Mouse (Mus musculus): ENCODE measurements at regions not wholly inside any gene's neighbourhood (a gene's known extent, or its start where the extent isn't known, plus 50 kb on each side); places are given as distances from the start of the nearest gene placed in this dataset.
"Not testable (repeated sequence)": the region's sequence is repeated elsewhere in the genome, so short reads cannot be mapped to it uniquely, and the experiment has no call there.

DNA sequence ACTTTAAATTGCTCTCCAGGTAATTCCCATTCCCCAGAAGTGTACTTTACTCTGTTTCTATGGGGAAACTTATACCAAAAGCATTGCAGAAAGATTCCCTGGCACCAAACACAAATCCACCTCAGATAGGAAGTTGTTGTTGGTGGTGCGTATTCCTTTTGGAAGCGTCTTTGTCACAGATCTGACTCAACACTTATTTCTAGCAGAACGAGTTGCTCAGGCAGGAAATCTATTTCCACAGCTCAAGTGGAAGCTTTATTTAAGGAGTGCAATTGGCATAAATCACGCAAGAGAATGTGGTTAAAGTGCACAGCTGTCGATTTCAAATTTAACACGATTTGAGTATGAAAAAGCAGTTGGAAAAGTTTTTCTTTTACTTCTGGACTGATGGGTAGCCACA, 436.9 kb upstream of the Ghitm start:
- DNase-seq (ENCODE audit: low spot score in 2 of 2) = no peak

- DNase-seq (ENCODE audit: low spot score in 2 of 2) = no peak
These were observed 423.2 kb upstream of the Ghitm start for GRCm38 (mm10) chr14:37558258-37558657.

GRCm38 (mm10) chr14:37523616-37524015, 388.5 kb upstream of the Ghitm start:
- DNase-seq (ENCODE audit: low spot score in 2 of 2) = no peak

DNA sequence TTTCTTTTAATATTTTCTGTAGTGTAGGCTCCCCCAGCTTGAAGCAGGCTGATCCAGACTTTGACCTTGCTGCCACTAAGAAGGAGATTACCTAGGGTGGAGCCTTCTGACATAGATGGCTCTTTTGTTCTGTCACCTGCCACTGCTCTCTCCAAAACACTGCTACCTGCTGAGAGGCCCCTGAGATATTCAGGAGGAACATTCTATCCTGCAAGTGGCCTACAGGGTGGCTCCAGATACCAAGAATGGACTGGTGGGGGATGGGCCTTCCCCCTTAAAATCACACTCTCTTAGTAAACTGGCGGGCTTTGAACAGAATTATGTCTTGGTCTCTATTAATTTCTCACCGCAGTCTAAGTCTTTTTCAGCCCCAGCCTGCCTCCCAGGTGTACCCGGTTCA, 385.6 kb upstream of the Ghitm start:
- DNase-seq (ENCODE audit: low spot score in 2 of 2) = not testable (repeated sequence)

GRCm38 (mm10) chr14:37505314-37505713, 370.2 kb upstream of the Ghitm start:
- no peak for DNase-seq (ENCODE audit: low spot score in 2 of 2)

GRCm38 (mm10) chr14:37490711-37491110, 355.6 kb upstream of the Ghitm start:
- no peak for DNase-seq (ENCODE audit: low spot score in 2 of 2)

GRCm38 (mm10) chr14:37485292-37485691, 350.2 kb upstream of the Ghitm start:
- no peak for DNase-seq (ENCODE audit: low spot score in 2 of 2)

DNA sequence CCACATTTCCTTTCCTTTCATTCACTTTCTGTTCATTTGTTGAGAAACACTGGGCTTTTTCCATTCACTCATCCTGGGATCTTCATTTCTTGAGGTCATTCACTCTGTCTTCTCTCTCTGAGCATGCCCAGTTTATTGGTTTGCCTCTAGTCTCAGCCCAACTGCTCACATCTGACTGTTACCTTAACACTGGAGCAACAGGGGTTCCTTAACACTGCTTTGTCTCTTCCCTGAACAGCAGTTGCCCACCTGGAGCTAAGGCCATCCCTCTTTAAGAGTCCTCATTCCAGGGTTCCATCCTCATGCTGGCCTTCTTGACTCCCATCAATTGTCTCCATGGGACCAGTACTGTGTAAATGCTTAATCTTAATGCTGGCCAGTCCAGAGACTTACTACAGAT, 342.5 kb upstream of the Ghitm start:
- DNase-seq (ENCODE audit: low spot score in 2 of 2) = no peak

- DNase-seq (ENCODE audit: low spot score in 2 of 2) = no peak
These were observed 333.6 kb upstream of the Ghitm start for GRCm38 (mm10) chr14:37468711-37469110.

GRCm38 (mm10) chr14:37440874-37441273, 305.8 kb upstream of the Ghitm start:
- DNase-seq (ENCODE audit: low spot score in 2 of 2) = peak in 1 of 2 experiments; percentile 48

DNA sequence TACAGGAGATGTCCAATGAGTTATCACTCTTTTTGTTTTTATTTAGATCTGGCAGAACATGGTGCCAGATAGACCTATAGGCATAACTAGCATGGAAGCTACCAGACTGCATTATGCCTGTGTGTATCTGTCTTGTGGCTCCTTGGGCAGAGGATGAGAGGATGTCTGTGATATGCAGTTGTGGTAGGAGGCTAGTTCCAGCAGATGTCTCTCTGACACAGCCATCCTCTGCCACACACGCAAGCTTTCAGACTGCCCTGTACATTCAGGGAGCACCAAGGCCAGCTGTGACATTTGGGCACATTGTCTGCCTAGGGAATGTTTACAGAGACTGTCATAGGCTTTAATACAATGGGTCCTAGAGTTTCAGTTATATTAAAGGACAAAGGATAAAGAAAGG, 295.6 kb upstream of the Ghitm start:
- DNase-seq (ENCODE audit: low spot score in 2 of 2) = no peak

DNA sequence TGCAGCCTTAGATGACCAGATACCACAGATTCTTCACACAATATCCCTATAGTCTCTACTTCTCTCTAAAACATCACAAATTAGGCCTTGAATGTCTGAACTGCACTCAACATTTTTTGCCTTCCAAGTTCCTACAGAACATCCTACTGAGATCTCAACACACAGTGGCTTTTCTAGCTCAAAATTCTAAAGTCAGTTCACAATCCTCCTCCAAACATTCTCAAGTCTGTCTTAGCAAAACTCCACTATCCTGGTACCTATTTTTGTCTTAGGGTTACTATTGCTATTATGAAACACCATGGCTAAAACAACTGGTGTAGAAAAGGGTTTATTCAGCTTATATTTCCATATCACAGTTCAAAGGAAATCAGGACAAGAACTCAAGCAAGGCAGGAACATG, 290.4 kb upstream of the Ghitm start:
- no peak for DNase-seq (ENCODE audit: low spot score in 2 of 2)

- DNase-seq (ENCODE audit: low spot score in 2 of 2) = no peak
These were observed 286.5 kb upstream of the Ghitm start for GRCm38 (mm10) chr14:37421566-37421965.

- DNase-seq (ENCODE audit: low spot score in 2 of 2) = not testable (repeated sequence)
These were observed 277.5 kb upstream of the Ghitm start for GRCm38 (mm10) chr14:37412583-37412982.

DNA sequence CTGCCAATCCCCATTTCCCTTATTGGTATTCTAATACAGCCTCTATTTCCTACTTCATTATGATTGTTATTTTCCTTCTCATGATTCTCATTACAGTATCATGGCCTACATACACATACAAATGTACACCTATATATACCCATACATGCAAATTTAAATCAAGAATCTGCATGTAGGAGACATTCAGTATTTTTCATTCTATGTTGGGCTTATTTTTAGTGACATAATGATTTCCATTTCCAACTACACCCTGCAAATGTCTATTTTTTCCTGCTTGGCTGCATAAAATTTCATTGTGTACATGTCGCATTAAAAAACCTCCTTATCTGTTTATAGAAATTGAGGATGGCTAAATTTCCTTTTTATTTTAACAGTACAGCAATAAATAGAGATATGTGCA, 236.9 kb upstream of the Ghitm start:
- no peak for DNase-seq (ENCODE audit: low spot score in 2 of 2)

GRCm38 (mm10) chr14:37361896-37362295, 226.8 kb upstream of the Ghitm start:
- DNase-seq (ENCODE audit: low spot score in 2 of 2) = no peak

DNA sequence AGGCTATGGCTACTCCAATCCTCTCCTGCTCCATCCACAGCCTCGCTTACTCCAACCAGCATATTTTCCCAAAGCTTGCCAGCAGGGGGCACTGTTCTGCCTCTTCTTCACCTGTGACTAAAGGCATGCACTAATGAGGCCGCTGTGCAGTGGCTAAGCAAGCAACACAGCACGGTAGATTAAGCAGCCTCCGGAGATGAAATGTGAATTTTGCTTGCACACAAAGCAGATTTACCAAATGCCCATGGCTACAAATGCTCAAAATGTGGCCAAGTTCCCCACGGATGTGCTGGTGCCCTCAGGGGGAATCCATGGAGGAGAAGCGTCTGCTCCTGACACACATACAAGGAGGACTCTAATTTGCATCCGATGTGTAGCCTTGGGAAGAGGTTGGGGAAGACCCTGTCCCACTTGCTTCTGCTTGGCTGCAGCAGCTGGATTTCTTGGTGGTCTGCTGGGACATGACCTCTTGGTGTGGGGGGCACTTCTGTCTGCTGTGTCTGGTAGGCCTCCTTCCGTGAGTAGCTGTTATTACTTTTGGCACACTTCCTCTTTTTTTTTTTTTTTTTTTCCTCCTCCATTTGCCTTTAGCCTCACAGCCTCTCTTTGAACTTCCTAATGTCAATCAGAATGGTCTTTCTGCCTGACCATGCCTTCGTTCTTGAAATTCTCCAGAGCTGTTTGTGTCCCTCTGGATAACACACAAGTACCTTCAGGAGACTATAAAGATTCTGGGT, 221.1 kb upstream of the Ghitm start:
- DNase-seq (ENCODE audit: low spot score in 2 of 2) = peak; percentile 66 to 76

- no peak for DNase-seq (ENCODE audit: low spot score in 2 of 2)
These were observed 188.3 kb upstream of the Ghitm start for GRCm38 (mm10) chr14:37323392-37323791.

DNA sequence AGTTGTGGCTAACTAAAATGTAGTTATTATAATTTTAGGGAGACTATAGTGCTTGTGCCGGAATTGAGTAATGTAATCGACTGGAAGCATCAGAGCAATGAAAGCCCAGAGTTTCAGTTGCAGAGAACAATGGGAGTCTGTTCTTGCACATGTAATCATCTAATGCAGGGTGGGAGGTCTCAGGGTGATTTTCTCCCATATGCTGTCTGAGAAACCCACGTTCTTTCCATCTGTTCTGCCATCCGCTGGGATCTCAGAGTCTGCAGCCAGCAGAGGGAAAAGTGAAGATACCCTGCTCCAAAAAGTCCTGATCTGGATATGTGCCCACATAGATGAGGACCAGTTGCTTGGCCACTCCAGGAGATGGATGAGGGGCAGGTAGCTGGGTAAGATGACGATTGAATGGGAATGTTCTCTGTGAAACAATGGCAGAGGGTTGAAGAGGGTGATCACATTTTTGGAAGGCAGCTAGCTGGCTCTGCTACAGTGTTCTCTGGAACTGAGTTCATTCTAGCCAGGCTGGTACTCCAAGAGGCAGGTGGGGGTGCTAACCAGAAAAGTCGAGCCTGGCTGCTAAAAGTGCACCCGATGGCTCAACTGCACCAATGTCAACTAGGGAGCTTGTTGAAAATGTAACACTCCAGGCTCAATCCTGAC, 180.3 kb upstream of the Ghitm start:
- DNase-seq (ENCODE audit: low spot score in 2 of 2) = peak in 1 of 2 experiments; percentile 8

- DNase-seq (ENCODE audit: low spot score in 2 of 2) = no peak
These were observed 178.8 kb upstream of the Ghitm start for GRCm38 (mm10) chr14:37313906-37314305.

- no peak for DNase-seq (ENCODE audit: low spot score in 2 of 2)
These were observed 177.8 kb upstream of the Ghitm start for GRCm38 (mm10) chr14:37312887-37313286.

GRCm38 (mm10) chr14:37306622-37307274, 171.7 kb upstream of the Ghitm start:
- no peak for DNase-seq (ENCODE audit: low spot score in 2 of 2)

DNA sequence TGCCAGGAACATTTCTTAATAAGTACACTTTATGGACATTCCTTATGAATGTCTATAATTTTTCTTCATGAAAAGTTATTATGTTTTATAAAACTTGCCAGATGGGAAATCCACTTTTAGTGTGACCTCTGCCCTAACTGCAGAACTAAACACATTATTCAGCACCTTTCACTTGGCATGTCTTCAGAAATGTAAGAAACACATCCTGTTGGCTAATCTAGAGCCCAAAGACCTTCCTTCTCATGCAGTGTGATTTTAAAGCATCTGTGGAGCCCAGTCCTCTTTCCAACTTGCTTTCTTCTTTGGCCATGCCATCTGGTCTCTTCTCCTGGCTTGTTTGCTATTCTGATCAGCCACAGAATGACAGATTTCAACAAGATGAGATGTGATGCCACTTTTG, 163.6 kb upstream of the Ghitm start:
- DNase-seq (ENCODE audit: low spot score in 2 of 2) = no peak

All from cerebellum, postnatal 4 days (tissue).